Mouse (Mus musculus): ENCODE measurements around the gene Eno1.

The Eno1 gene

DNA sequence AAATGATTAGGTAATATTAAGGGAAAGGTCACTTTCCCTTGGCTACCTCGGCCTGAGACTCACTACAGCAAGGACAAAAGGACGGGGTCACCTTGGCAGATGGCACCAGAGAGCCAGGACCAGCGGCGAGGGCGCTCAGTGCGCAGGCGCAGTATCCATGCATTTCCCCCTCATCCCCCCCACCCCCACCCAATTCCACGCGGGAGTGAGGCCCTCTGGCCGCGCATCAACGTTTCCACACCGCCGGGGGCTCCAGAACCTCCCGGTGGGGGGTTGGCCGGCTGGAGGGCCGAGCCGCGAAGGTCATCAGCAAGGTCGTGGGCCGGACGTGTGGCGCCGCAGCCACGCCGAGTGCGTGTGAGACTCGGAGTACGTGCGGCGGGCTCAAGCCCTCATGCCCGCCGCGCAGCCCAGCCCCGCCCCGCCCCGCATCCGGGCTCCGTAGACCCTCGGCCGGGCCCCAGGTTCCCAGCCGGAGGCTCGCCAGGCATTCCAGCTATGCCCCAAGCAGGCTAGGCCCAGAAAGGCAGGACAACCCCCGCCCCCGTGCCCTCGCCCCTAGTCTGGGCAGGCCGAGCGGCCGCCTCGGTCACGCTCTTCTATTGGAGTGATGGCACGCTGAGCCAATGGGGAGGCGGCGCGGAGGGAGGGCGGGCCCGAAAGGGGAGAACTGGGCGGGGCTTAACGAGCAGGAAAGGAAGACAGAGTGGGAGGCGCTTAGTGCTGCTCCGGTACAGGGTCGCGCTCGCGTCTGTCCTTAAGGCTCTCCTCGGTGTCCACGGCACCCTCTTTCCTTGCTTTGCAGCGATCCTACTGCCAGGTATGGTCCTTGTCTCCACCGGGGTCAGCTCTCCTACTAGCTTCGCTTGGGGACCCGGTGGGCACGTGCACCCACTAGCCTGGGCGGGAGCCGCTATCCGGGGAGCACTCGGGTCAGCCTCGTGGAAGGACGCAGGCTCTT is at the start of gene Eno1:
Eno1 (plus strand) TSS at position 201 of the 961 bp plus-strand sequence.
- DNase-seq (ENCODE audit: low spot score): peak; percentile 97

GRCm38 (mm10) chr4:150188236-150188635 is 48.3 kb upstream of the Eno1 start:
- no peak for DNase-seq (ENCODE audit: low spot score)

- DNase-seq (ENCODE audit: low spot score): no peak
Observed at GRCm38 (mm10) chr4:150192199-150192598, 44.3 kb upstream of the Eno1 start.

- peak; percentile 31 for DNase-seq (ENCODE audit: low spot score)
Observed at GRCm38 (mm10) chr4:150193915-150194314, 42.6 kb upstream of the Eno1 start.

- no peak for DNase-seq (ENCODE audit: low spot score)
Observed at GRCm38 (mm10) chr4:150198268-150198667, 38.3 kb upstream of the Eno1 start.

DNA sequence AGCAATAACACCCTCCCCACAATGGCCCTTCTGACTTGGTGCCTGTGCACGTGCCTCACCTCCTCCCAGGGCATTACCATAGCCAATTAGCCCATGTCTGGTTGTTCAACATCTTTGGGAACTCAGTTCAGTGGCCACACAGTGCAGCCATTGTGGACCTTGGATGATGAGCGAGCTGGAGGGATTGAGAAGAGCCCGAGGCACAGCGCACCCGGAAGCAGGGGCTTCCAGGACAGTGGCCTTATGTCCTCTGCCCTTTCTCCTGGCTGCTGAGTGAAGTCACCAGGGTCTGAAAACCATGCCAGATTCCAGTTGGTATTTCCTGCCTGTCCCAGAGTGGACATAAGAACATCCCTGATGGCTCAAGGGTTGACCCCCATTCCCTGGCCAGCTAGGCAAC is 35.3 kb upstream of the Eno1 start, which contains the start of gene Car6:
Car6 (minus strand) TSS at position 101 of the 400 bp plus-strand sequence.
- no peak for DNase-seq (ENCODE audit: low spot score)

DNA sequence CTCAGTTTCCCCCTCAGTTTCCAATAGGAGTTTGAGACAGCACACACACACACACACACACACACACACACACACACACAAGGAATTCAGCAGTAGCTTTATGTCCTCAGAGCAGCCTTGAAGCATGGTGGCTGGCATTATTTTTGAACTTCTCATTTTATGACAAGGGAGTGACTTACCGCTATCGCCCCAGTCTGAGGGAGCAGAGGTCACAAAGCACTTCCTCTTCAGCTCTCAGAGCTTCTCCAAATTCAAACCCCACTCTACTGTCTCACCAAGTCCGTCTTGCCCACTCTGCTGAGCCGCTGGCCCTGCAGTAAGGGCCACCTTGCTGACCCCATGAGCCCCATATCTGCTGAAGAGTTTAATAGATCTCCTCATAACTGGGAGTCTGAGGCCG is 33.8 kb upstream of the Eno1 start:
- no peak for DNase-seq (ENCODE audit: low spot score)

DNA sequence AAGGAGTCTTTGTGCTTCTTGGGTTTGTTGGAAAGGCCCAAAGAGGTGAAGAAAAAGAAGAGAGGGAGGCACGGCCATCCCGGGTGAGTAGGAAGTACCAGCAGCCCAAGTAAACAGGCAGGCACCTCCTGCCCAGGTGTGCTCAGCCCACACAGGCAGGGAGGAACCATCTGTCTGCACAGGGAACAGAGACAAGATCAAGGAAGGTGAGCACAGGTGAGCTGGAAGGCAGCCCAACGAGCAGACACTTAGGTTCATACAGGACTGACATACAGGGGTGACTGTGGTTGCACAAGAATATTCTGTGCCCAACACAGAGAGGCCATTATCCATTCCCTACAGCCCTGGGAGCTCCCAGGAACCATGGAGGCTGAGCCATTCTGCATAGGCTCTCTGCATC is 31.6 kb upstream of the Eno1 start:
- DNase-seq (ENCODE audit: low spot score): no peak

- DNase-seq (ENCODE audit: low spot score): no peak
Observed at GRCm38 (mm10) chr4:150209751-150210150, 26.8 kb upstream of the Eno1 start.

- no peak for DNase-seq (ENCODE audit: low spot score)
Observed at GRCm38 (mm10) chr4:150210306-150210705, 26.2 kb upstream of the Eno1 start.

DNA sequence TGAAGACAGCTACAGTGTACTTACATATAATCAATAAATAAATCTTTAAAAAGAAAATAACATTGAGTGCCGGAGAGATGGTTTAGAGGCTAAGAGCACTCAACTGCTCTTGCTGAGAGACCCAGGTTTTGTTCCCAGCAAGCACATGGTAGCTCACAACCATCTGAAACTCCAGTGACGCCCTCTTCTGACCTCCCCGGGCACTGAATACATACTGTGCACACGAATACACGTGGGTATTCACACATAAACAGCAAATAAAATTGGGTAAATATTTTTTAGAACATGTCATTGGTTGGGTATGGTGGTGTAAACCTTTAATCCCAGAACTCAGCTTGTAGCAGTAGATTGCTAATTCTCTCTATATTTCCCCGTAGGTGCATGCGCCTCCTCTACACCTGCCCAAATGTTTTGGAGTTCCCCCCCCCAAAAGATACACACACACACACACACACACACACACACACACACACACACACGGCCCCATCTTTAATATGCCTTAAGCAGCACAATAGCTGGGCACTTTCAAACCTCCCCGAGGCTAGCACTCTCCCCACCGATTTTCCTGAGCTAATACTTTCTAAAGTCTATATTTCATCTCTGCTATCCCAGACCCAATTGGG is 24.5 kb upstream of the Eno1 start:
- no peak for DNase-seq (ENCODE audit: low spot score)

GRCm38 (mm10) chr4:150212553-150212971 is 24.0 kb upstream of the Eno1 start:
- peak; percentile 22 for DNase-seq (ENCODE audit: low spot score)

DNA sequence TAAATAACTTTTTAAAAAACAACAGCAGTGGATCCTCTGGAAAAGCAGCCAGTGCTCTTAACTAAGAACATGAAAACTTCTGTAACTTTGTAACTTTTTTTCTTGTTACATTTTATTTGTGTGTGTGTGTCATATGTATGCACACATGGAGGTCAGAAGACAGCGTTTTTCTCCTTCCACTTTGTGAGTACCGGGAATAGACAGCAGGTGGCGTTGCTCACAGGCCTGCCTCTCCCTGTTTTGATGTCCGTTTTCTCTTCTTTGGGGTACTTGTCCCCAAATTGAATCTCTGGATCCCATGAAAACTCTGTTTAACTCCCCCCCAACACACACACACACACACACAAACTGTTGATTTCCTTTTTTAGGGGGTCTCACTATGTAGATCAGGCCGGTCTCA is 22.6 kb upstream of the Eno1 start:
- DNase-seq (ENCODE audit: low spot score): no peak

GRCm38 (mm10) chr4:150216423-150216822 is 20.1 kb upstream of the Eno1 start:
- no peak for DNase-seq (ENCODE audit: low spot score)

DNA sequence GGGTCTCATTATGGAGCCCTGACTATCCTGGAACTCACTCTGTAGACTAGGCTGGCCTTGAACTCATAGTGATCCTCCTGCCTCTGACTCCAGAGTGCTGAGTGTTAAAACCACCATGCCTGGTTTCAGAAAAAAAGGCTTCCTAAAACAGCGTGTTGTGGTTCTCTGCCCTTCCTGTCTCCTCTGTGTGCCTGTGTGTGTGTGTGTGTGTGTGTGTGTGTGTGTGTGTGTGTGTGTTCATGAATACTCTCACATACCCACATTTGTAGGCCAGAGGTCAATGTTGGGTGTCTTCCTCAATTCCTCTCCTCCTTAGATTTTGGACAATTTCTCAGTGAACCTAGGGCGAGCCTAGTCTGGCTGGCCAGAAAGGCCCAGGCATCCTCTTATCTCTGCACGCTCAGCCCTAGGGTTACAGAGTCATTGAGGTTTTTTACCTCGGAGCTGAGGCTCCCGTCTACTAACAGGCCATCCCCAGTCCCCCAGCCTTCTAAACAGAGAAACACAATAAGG is 19.4 kb upstream of the Eno1 start:
- no peak for DNase-seq (ENCODE audit: low spot score)

DNA sequence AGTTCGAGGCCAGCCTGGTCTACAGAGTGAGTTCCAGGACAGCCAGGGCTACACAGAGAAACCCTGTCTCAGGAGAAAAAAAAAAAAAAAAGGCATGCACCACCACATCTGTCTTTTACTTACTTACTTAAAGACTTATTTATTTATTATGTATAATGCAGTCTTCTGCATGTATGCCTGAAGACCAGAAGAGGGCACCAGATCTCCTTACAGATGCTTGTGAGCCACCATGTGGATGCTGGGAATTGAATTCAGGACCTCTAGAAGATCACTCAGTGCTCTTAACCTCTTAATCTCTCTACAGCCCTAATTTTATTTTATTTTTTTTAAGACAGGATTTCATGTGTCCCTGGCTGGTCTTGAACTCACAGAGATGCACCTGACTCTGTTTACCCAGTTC is 18.6 kb upstream of the Eno1 start:
- no peak for DNase-seq (ENCODE audit: low spot score)

GRCm38 (mm10) chr4:150219501-150220292 is 16.8 kb upstream of the Eno1 start:
- peak; percentile 67 for DNase-seq (ENCODE audit: low spot score)

DNA sequence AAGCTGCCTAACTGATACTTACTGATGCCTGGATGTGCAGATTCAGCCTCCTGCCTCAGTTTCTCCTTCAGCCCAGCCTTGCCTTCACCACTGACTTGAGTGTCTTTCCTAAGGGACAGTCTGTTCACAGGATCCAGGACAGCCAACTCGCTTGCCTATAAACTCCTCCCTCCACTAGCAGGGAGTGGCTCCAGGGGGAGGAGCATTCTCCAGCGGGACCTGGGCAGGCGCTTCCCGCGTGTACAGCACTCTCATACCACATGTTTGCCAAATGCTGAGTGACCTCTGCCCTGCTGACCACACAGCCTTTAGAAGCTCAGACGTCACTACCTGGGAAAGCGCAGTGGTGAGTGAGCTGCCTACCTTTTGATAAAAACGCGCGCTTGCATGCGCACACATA is 15.9 kb upstream of the Eno1 start:
- DNase-seq (ENCODE audit: low spot score): no peak

DNA sequence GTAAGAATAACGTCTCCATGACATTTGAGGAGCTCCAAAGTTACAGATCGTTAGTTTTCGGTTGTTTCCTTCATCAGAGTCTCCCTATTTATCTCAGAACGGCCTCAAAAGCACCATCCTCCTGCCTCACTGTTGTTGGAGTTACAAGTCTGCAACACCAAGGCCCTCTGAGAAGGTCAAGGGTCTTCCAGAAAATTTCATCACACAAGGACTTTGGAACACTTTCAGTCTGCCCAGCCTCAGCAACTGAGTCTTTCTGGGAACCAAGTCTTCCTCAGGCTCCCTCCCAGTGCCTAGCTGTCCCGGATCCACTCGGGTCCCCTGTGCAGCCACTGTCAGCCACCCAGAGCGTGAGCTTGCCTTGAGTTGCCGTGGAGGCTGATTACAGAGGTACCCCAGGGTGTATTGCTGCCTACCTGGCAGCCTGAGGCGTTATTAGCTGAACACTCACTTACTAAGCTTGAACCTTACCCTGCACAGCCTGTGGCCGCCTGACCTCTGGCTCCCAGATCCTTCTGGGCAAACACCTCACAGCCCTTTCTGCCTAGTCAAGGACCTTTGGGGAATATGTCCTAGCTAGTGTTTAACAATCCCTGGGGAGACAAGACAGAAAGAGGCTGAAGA is 15.4 kb upstream of the Eno1 start:
- DNase-seq (ENCODE audit: low spot score): peak; percentile 20

GRCm38 (mm10) chr4:150223830-150224229 is 12.7 kb upstream of the Eno1 start:
- no peak for DNase-seq (ENCODE audit: low spot score)

GRCm38 (mm10) chr4:150225700-150226099 is 10.8 kb upstream of the Eno1 start:
- DNase-seq (ENCODE audit: low spot score): no peak
